Mouse (Mus musculus) frontal cortex, adult (tissue): ENCODE results near the gene Ggt1.
"Not testable (repeated sequence)": the region's sequence is repeated elsewhere in the genome, so short reads cannot be mapped to it uniquely, and the experiment has no call there.

Experiments
- ATAC-seq: cut with Nextera tagmentation; 2 replicates; pipeline ENCODE4 v1.9.2; 2017; ENCODE audit warnings: mild to moderate bottlenecking, moderate library complexity, mixed read lengths; ENCODE audit not compliant: low TSS enrichment

Ggt1 gene

GRCm38 (mm10) chr10:75549886-75550285, 11.5 kb upstream of the Ggt1 start:
- peak; percentile 72 for ATAC-seq

DNA sequence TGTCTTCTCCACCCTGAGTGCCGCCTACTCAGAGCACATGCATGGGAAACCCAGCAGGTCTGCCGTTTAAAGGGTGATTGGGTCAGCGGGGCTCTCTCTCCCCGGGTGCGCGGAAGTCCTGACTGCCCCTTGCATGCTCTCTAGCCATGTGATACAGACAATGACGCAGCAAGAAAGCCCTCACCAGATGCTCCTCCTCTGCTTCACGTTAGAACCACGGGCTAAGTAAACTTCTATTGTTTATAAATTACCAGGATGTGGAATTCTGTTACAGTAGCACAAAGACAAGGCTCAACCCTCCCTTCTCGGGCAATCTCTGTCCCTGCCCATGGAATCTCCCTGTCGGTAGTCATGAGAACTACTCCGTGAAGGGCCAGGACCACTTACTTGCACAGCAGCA, 10.2 kb upstream of the Ggt1 start:
- ATAC-seq = no peak

DNA sequence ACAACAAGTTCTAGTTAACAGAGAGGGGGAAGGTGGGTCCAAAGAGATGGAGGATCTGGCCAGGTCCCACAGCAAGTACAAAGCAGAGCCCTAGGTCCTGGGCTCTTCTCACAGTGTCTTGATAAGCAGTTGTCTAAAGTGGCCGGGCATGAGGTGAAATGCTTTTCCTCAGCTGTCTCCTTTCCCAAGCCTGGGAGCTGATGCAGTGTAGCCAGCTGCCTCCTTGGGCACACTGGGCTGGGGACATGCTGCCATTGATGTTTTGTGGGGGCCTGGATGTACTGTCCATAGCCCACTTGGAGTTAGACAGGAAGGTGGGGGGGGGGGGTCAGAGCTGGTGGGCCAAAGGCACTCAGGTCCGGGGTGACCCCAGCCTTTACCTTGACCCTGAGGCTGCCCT, 9.3 kb upstream of the Ggt1 start:
- ATAC-seq = no peak

DNA sequence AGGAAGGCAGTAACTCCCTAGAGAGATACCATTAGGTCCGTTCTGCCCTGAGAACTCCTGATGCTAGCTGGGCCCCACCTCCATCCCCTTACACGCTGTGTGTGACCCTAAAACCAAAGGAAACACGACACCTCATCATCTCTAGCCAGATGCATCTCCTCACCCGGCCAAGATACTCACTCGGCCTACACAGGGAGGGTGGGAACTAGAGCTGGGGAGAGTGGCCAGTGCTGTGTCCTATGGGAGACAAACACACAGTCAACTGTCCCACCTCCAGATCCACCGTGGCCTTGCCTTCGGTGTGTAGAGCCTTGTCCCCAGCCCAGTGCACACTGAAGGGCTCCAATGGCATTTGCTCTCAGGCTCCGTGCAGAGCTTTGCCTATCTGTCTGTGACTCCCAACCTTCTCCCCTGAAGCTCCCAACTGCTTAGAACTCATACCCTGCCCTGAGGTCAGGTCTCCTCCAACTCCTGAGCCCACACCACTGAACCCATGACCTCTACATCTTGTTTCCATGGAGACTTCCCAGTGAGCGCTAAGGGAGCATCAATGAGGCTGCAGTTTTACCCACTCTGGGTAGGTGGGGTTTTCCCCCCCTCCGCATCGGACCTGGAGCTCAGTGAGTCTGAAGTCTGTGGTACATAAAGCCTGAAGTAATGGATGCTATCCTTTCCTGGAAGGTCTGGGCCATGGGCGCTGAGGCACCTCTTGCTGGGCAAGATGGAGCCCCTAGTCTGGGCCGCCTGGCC, 8.5 kb upstream of the Ggt1 start:
- no peak for ATAC-seq

DNA sequence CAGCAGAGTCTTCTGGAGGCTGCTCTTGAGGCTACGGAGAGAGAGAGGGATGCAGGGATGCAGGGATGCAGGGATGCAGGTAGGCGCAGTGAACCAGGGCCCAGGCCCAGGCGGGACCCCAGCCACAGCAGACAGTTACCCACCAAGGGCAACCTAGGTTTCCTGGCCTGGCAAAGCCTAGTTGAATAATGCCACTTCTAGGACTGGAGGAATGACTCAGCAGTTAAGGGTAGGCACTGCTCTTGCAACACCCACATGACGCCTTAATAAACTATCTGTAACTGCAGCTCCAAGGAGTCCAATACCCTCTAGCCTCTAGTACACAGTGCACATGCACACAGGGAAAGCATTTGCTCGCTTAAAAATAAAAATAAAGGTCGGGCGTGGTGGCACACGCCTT, 7.3 kb upstream of the Ggt1 start:
- no peak for ATAC-seq

- ATAC-seq = no peak
Observed at GRCm38 (mm10) chr10:75555557-75555956, 5.8 kb upstream of the Ggt1 start.

DNA sequence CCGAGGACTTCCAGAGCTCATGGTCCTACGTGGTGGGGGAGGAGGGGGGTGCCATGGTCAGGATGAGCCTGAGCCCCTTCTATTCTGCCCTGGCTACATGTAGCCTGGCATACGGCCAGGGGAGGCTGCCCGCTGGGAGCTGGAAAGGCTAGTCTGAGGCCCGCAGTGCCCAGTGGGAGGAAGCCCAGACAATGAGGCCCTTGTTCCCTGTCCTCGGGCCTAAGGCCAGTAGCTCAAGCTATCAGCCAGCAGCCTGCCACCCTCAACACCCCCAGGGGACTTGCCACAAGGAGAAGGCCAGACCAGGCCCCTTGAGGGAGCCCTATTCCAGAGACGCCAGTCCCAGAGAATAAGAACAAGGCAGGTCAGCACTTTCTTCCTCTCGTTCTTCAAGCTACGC, 5.4 kb upstream of the Ggt1 start:
- peak; percentile 66 for ATAC-seq

- ATAC-seq = peak; percentile 20; the same call in 1 of the 2 replicates
Observed at GRCm38 (mm10) chr10:75558515-75558914, 2.9 kb upstream of the Ggt1 start.

DNA sequence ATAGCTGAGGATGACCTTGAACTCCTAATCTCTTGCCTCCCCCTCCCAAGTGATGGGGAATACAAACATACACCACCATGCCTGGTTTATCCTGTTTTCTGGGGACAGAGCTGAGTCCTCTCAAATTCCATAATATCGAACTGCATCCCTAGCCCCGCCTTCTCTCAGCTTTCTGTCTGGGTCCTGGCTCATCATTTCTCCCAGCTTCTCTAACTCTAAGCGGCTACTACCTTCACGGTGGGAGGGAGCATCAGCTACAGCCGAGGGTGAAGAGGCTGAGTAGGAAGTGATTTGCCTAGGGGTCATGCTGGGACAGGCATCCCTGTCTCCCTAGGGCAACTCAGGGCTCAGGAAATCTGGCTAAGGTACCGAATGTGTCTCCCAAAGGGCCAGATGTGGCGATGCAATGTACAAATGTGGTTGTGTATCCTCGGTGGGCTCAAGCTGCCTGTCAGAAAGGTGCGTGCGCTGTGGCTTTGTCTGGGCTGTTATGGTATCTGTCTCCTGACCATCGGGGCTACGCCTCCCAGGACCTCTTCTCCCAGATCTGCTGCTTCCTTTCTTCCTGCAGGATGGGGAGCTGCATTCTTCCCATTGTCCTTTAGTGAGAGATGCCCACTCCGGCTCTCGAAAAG, 2.2 kb upstream of the Ggt1 start:
- no peak for ATAC-seq

GRCm38 (mm10) chr10:75559676-75560548, 1.5 kb upstream of the Ggt1 start, which contains the start of gene Lrrc75b:
Gene Lrrc75b, minus strand, starts transcription at chr10:75560330.
- ATAC-seq = peak; percentile 42

DNA sequence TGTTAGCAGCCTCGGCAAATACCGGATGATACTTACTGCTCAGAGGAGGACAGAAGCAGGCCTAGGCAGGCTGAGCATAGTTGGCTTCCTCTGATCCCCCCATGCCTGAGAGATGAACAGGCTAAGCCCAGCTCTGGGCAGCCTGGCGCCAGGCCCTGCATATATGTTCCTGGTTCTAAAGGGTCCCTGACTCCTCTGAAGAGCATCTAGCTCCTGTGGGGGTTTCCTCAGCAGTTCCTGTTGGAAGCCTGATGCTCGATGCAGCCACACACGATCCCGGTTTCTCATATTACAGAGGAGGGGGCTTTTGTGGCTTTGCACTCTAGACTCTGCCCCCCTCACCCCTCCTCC, 880 bp upstream of the Ggt1 start:
- ATAC-seq = peak; percentile 41

- no peak for ATAC-seq
Observed at GRCm38 (mm10) chr10:75562596-75562995, 1.2 kb downstream of the Ggt1 start.

DNA sequence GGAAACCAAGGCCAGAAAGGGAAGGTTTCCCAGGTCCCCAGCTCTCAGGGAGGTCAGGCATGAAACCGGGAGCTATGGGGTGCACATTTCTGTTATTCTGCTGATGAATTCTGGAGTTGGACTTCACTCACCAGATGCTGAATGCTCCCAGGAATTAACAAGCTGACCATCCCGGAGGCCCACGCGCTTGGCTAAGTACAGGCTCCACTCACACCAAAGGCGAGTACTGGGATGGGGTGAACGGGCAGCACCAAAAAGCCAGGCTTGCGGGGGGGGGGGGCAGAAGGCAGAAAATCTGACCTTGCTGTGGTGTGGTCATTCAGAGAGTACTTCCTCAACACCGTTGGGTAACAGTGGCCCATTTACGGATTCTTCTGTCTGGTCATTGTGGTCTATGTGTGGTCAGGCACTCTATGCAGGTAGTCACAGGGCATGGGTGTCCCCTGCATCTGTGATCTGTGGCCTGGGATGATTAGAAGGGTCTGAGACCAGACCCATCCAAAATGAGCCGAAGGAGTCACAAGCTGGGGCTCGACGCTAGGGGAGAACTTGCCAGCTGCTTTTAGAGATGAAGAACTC, 3.4 kb downstream of the Ggt1 start:
- ATAC-seq = no peak

- ATAC-seq = no peak
Observed at GRCm38 (mm10) chr10:75565436-75565835, 4.0 kb downstream of the Ggt1 start.

GRCm38 (mm10) chr10:75565906-75566305, 4.5 kb downstream of the Ggt1 start:
- no peak for ATAC-seq

- no peak for ATAC-seq
Observed at GRCm38 (mm10) chr10:75566321-75566720, 4.9 kb downstream of the Ggt1 start.

DNA sequence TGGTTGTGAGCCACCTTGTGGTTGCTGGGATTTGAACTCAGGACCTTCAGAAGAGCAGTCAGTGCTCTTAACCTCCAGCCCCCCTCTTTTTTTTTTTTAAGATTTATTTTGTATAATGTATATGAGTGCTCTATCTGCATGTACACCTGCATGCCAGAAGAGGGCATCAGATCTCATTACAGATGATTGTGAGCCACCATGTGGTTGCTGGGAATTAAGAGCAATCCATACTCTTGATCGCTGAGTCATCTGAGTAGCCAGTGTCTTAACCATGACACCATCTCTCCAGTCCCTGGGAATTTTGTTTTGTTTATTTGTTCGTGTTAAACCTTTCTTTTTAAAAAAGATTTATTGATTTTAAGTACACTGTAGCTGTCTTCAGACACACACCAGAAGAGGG, 5.4 kb downstream of the Ggt1 start:
- ATAC-seq = not testable (repeated sequence)

- no peak for ATAC-seq
Observed at GRCm38 (mm10) chr10:75568029-75568428, 6.6 kb downstream of the Ggt1 start.

- ATAC-seq = no peak
Observed at GRCm38 (mm10) chr10:75568441-75568840, 7.0 kb downstream of the Ggt1 start.

DNA sequence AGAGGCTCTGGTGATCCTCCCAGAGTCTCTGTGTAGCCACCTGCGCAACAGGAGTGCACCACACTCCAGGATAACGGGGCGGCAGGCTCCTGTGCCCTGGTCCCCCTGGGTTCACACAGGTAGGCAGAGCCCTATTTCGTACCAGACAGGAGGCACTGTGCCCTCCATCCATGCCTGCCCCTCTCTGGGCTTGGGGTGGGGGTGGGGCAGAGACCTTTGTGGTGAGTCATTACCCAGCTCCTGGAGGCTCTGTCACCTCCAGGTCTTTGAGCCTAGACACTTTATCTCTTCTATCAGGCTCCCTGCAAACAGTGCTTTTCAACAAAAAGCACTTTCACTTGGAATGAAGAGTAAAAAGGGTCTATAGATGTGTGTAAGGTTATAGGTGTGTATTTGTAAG, 7.4 kb downstream of the Ggt1 start:
- ATAC-seq = no peak

GRCm38 (mm10) chr10:75570981-75571657, 9.7 kb downstream of the Ggt1 start:
- no peak for ATAC-seq

DNA sequence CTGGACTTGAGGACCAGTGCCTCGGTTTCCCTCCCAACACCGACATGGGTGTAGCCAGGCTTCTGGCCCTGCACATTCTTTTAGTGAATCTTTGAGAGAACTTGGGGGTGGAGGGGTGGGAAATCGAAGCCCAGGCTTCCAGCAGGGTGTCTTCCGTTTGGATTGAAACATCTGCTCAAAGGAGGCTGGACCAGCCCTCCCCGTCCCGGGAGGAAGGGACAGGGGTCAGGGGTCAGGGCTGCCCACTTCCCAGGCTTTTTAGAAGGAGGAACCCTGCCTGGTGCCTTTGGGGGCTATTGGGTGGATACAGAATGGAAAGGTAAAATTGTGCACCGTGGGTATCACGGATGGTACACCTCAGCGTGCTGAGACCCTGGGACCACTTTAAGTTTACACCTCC, 10.5 kb downstream of the Ggt1 start:
- no peak for ATAC-seq
